Mouse (Mus musculus): Measurements from ENCODE around the gene Ldhd. TPM values are rescaled to one million over a fixed set of nuclear protein-coding genes. Genes with fewer than 3 reads are reported as not detected.

The Ldhd gene
- polyA plus RNA-seq, 1 experiment from 2014 or later: 1.7 TPM

- H3K36me3 ChIP-seq (ENCODE audit: insufficient read depth, low read length): no peaks in the 10 kb centered on the region
- 94% methylated on average over 1 of the region's 1 CpGs for WGBS
- H3K4me3 ChIP-seq (ENCODE audit: low read depth, low read length): no peak overlapping the region
- DNase-seq (ENCODE audit: low spot score) (no peak), ATAC-seq (no peak)
- H3K9ac ChIP-seq (replicated peaks; ENCODE audit: low read depth): no peak overlapping the region
- H3K9me3 ChIP-seq (ENCODE audit: low read length): no peaks in the 10 kb centered on the region
- no peak overlapping the region for H3K27ac ChIP-seq (ENCODE audit: low read length)
- H3K27me3 ChIP-seq (replicated peaks; ENCODE audit: insufficient read depth, low read length): no peaks in the 10 kb centered on the region
- no peaks in the 10 kb centered on the region for H3K4me1 ChIP-seq (ENCODE audit: insufficient read depth, low read depth, low read length)
- TF ChIP-seq EP300 (IDR thresholded peaks at IDR 0.05) (no peak), CTCF (IDR thresholded peaks at IDR 0.05) (no peak)
- H3K4me2 ChIP-seq (replicated peaks; ENCODE audit: low read depth, low read length): no peak overlapping the region
These were observed 42.6 kb downstream of the Ldhd start for GRCm38 (mm10) chr8:111587545-111588094.

GRCm38 (mm10) chr8:111584946-111585345 is 45.2 kb downstream of the Ldhd start:
- no peak overlapping the region for H3K4me2 ChIP-seq (replicated peaks; ENCODE audit: low read depth, low read length)
- ATAC-seq (peak; percentile 62), DNase-seq (ENCODE audit: low spot score) (peak; percentile 70)
- no peaks in the 10 kb centered on the region for H3K9me3 ChIP-seq (ENCODE audit: low read length)
- no peak for TF ChIP-seq CTCF (IDR thresholded peaks at IDR 0.05)
- peak; percentile 51; the same call in 1 of the 2 replicates for TF ChIP-seq EP300 (IDR thresholded peaks at IDR 0.05)
- H3K36me3 ChIP-seq (ENCODE audit: insufficient read depth, low read length): no peaks in the 10 kb centered on the region
- WGBS: 68% methylated on average over 3 of the region's 3 CpGs
- H3K27me3 ChIP-seq (replicated peaks; ENCODE audit: insufficient read depth, low read length): no peaks in the 10 kb centered on the region
- H3K9ac ChIP-seq (replicated peaks; ENCODE audit: low read depth): no peak overlapping the region
- no peak overlapping the region for H3K27ac ChIP-seq (ENCODE audit: low read length)
- no peak overlapping the region for H3K4me3 ChIP-seq (ENCODE audit: low read depth, low read length)
- no peaks in the 10 kb centered on the region for H3K4me1 ChIP-seq (ENCODE audit: insufficient read depth, low read depth, low read length)

- H3K4me3 ChIP-seq (ENCODE audit: low read depth, low read length): no peak overlapping the region
- TF ChIP-seq EP300 (IDR thresholded peaks at IDR 0.05) (no peak), CTCF (IDR thresholded peaks at IDR 0.05) (no peak)
- no peak overlapping the region for H3K27ac ChIP-seq (ENCODE audit: low read length)
- no peaks in the 10 kb centered on the region for H3K9me3 ChIP-seq (ENCODE audit: low read length)
- H3K4me2 ChIP-seq (replicated peaks; ENCODE audit: low read depth, low read length): no peak overlapping the region
- no peak for ATAC-seq
- no peak overlapping the region for H3K9ac ChIP-seq (replicated peaks; ENCODE audit: low read depth)
- WGBS: 51% methylated on average over 3 of the region's 3 CpGs
- no peak for DNase-seq (ENCODE audit: low spot score)
- no peaks in the 10 kb centered on the region for H3K4me1 ChIP-seq (ENCODE audit: insufficient read depth, low read depth, low read length)
- H3K27me3 ChIP-seq (replicated peaks; ENCODE audit: insufficient read depth, low read length): no peaks in the 10 kb centered on the region
- no peaks in the 10 kb centered on the region for H3K36me3 ChIP-seq (ENCODE audit: insufficient read depth, low read length)
These were observed 47.8 kb downstream of the Ldhd start for GRCm38 (mm10) chr8:111582386-111582785.

GRCm38 (mm10) chr8:111580306-111580705 is 49.9 kb downstream of the Ldhd start:
- TF ChIP-seq CTCF (IDR thresholded peaks at IDR 0.05) (no peak), EP300 (IDR thresholded peaks at IDR 0.05) (no peak)
- Histone ChIP-seq H3K4me2 (replicated peaks; ENCODE audit: low read depth, low read length) (no peak overlapping the region), H3K27ac (ENCODE audit: low read length) (no peak overlapping the region), H3K4me3 (ENCODE audit: low read depth, low read length) (no peak overlapping the region), H3K36me3 (ENCODE audit: insufficient read depth, low read length) (no peaks in the 10 kb centered on the region), H3K9me3 (ENCODE audit: low read length) (no peaks in the 10 kb centered on the region), H3K27me3 (replicated peaks; ENCODE audit: insufficient read depth, low read length) (no peaks in the 10 kb centered on the region), H3K4me1 (ENCODE audit: insufficient read depth, low read depth, low read length) (no peaks in the 10 kb centered on the region), H3K9ac (replicated peaks; ENCODE audit: low read depth) (no peak overlapping the region)
- 83% methylated on average over 3 of the region's 3 CpGs for WGBS
- ATAC-seq: no peak
- no peak for DNase-seq (ENCODE audit: low spot score)

- WGBS: 93% methylated on average over 1 of the region's 1 CpGs
- no peaks in the 10 kb centered on the region for H3K36me3 ChIP-seq (ENCODE audit: insufficient read depth, low read length)
- TF ChIP-seq EP300 (IDR thresholded peaks at IDR 0.05): no peak
- TF ChIP-seq CTCF (IDR thresholded peaks at IDR 0.05): no peak
- no peak for ATAC-seq
- no peaks in the 10 kb centered on the region for H3K27me3 ChIP-seq (replicated peaks; ENCODE audit: insufficient read depth, low read length)
- H3K4me3 ChIP-seq (ENCODE audit: low read depth, low read length): no peak overlapping the region
- H3K4me1 ChIP-seq (ENCODE audit: insufficient read depth, low read depth, low read length): no peaks in the 10 kb centered on the region
- DNase-seq (ENCODE audit: low spot score): no peak
- no peaks in the 10 kb centered on the region for H3K9me3 ChIP-seq (ENCODE audit: low read length)
- H3K27ac ChIP-seq (ENCODE audit: low read length): no peak overlapping the region
- H3K4me2 ChIP-seq (replicated peaks; ENCODE audit: low read depth, low read length): no peak overlapping the region
- H3K9ac ChIP-seq (replicated peaks; ENCODE audit: low read depth): no peak overlapping the region
These were observed 50.9 kb downstream of the Ldhd start for GRCm38 (mm10) chr8:111579318-111579717.

- no peak overlapping the region for H3K4me3 ChIP-seq (ENCODE audit: low read depth, low read length)
These were observed 52.2 kb downstream of the Ldhd start for GRCm38 (mm10) chr8:111577880-111578533.

More at GRCm38 (mm10) chr8:111577880-111578533, 52.2 kb downstream of the Ldhd start:
- H3K36me3 ChIP-seq (ENCODE audit: insufficient read depth, low read length): no peaks in the 10 kb centered on the region
- DNase-seq (ENCODE audit: low spot score): no peak
- no peak overlapping the region for H3K27ac ChIP-seq (ENCODE audit: low read length)
- WGBS: 77% methylated on average over 9 of the region's 9 CpGs
- H3K4me2 ChIP-seq (replicated peaks; ENCODE audit: low read depth, low read length): no peak overlapping the region
- TF ChIP-seq CTCF (IDR thresholded peaks at IDR 0.05) (no peak), EP300 (IDR thresholded peaks at IDR 0.05) (no peak)
- no peaks in the 10 kb centered on the region for H3K4me1 ChIP-seq (ENCODE audit: insufficient read depth, low read depth, low read length)
- no peaks in the 10 kb centered on the region for H3K27me3 ChIP-seq (replicated peaks; ENCODE audit: insufficient read depth, low read length)
- H3K9ac ChIP-seq (replicated peaks; ENCODE audit: low read depth): no peak overlapping the region
- no peaks in the 10 kb centered on the region for H3K9me3 ChIP-seq (ENCODE audit: low read length)
- no peak for ATAC-seq

All from lung, postnatal 0 days (tissue).